Mouse (Mus musculus): ENCODE data around the gene Arih1.

DNA sequence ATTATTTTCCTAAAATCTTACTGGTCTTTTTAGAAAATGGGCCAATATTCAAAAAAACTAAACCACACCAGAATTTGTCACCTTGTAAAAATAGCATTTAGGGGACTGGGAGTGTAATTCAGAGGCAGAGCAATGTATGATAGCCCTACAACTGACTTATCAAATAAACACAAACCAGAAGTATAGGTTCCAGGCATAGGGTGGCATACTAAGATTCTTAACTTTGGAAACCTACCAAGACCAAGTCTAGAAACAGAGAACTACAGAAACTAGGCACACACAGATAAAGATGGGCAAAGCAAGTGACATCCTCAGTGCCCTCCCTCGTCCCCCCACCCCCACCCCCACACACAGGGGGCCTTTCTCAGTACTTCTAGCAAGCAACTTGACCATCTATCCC, 11.6 kb downstream of the Arih1 start:
- TF ChIP-seq POLR2A (IDR thresholded peaks at IDR 0.05; ENCODE audit: insufficient read depth, low read depth, low read length) (no peak), CTCF (IDR thresholded peaks at IDR 0.05; ENCODE audit: insufficient read depth, low read depth, low read length) (no peak)

Measured in olfactory bulb, adult 2 months (tissue).